Mouse (Mus musculus) limb, embryonic 13.5 days (tissue): Measurements from ENCODE around the gene Dcaf4. TPM values are rescaled to one million over a fixed set of nuclear protein-coding genes. Genes with fewer than 3 reads are reported as not detected.

ENCODE experiments used
- ATAC-seq: fragments of 200-750 bp; cut with Nextera tagmentation; 2 replicates; pipeline ENCODE4 v1.8.0; 2017; ENCODE audit warnings: low read depth, moderate number of reproducible peaks, moderate TSS enrichment; ENCODE audit not compliant: low FRiP score
- H3K27ac ChIP-seq: fragments of 300-500 bp; sonication (generic); 2 replicates; pipeline ENCODE4 v1.5.1; 2015; ENCODE audit warnings: inconsistent platforms, mild to moderate bottlenecking, moderate library complexity
- H3K27me3 ChIP-seq: fragments of 300-500 bp; sonication (generic); 2 replicates; pipeline ENCODE4 v1.6.1; 2015; ENCODE audit warnings: mild to moderate bottlenecking, inconsistent platforms
- H3K36me3 ChIP-seq: fragments of 300-500 bp; sonication (generic); 2 replicates; pipeline ENCODE4 v1.6.1; 2015; ENCODE audit warnings: inconsistent platforms, mild to moderate bottlenecking, moderate library complexity
- H3K4me1 ChIP-seq: fragments of 300-500 bp; sonication (generic); 2 replicates; pipeline ENCODE4 v1.6.1; 2015; ENCODE audit warnings: inconsistent platforms
- H3K4me2 ChIP-seq: fragments of 300-500 bp; sonication (generic); replicated peaks from 2 replicates; pipeline ENCODE4 v1.6.1; 2015; ENCODE audit warnings: inconsistent platforms, mild to moderate bottlenecking, moderate library complexity
- H3K4me3 ChIP-seq: fragments of 300-500 bp; sonication (generic); 2 replicates; pipeline ENCODE4 v1.5.1; 2015; ENCODE audit warnings: moderate library complexity, mild to moderate bottlenecking, inconsistent platforms
- H3K9ac ChIP-seq: fragments of 300-500 bp; sonication (generic); 2 replicates; pipeline ENCODE4 v1.6.1; 2015; ENCODE audit warnings: mild to moderate bottlenecking, inconsistent platforms
- H3K9me3 ChIP-seq: fragments of 300-500 bp; sonication (generic); 2 replicates; pipeline ENCODE4 v1.6.1; 2016; ENCODE audit warnings: inconsistent platforms
- WGBS: fragments of 180-500 bp; shearing (Covaris S2); methylation state at CpG from one replicate; pipeline ENCODE4 v1.1.7; 2015; 5-methylcytosine and 5-hydroxymethylcytosine counted together
- polyA plus RNA-seq: library from polyadenylated mRNA; unstranded; fragments of >200 nt; fragmentation: Nextera tagmentation; extraction: Ambion mirVana; gene quantifications from 2 replicates; pipeline ENCODE4 v1.2.1, GENCODE M21; 2015

The Dcaf4 gene
- polyA plus RNA-seq, 1 experiment from 2014 or later = 37.7 TPM

DNA sequence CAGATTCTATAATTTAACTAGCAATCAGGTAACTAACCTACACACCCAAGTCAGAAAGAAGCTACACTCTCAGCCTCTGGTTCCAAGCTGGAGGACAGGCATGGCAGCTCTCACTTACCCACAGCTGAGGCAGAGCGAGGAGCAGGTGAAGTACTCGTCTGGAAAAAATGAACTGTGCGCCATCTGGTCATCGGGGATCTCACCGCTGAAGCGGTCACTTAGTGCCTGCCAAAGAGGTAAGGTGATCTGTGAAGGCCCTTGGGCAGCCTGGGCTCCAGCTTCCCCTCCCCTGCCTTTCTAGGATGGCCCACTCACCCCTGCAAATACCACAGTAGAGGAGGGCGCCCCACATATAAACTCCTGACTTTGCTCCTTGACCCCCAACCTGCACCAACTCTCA lies 38.2 kb downstream of the Dcaf4 start:
- H3K4me2 ChIP-seq = no peak overlapping the region
- 90% methylated on average over 7 of the region's 7 CpGs for WGBS

DNA sequence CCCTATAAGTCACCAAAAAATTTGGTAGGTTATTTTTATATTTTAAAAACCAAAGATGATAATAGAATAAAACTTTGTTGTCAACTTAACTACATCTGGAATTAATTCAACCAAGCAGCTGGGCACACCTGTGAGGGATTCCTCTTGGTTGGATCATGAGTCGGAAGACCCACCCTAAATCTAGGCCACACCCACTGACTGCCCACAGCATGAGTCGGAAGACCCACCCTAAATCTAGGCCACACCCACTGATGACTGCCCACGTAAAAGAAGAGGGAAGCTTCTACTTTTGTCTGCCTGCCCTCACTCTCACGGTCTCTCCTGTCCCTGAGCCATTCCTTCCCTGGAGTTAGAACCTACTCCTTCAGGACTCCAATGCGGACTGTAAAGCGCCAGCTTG lies 39.9 kb downstream of the Dcaf4 start:
- no peak for ATAC-seq
- Histone ChIP-seq H3K4me3 (no peak overlapping the region), H3K4me2 (no peak overlapping the region), H3K9ac (no peak overlapping the region), H3K27ac (no peak overlapping the region), H3K4me1 (peaks cover 7% of the 10 kb centered on the region; the same call in 1 of the 2 replicates), H3K9me3 (no peaks in the 10 kb centered on the region), H3K36me3 (peaks cover 91% of the 10 kb centered on the region), H3K27me3 (no peaks in the 10 kb centered on the region)
- 68% methylated on average over 6 of the region's 6 CpGs for WGBS

More for the DNA sequence above, 38.2 kb downstream of the Dcaf4 start:
- H3K27me3 ChIP-seq = no peaks in the 10 kb centered on the region
- no peak overlapping the region for H3K9ac ChIP-seq
- H3K27ac ChIP-seq = no peak overlapping the region
- no peak overlapping the region for H3K4me3 ChIP-seq
- H3K4me1 ChIP-seq = peaks cover 7% of the 10 kb centered on the region; the same call in 1 of the 2 replicates
- no peak for ATAC-seq
- peaks cover 90% of the 10 kb centered on the region for H3K36me3 ChIP-seq
- no peaks in the 10 kb centered on the region for H3K9me3 ChIP-seq

- Histone ChIP-seq H3K4me1 (no peaks in the 10 kb centered on the region), H3K36me3 (peaks cover 91% of the 10 kb centered on the region), H3K9ac (no peak overlapping the region), H3K27me3 (no peaks in the 10 kb centered on the region), H3K9me3 (no peaks in the 10 kb centered on the region), H3K4me2 (no peak overlapping the region), H3K27ac (no peak overlapping the region), H3K4me3 (no peak overlapping the region)
- no peak for ATAC-seq
- WGBS = 95% methylated on average over 3 of the region's 3 CpGs
Measured at GRCm38 (mm10) chr12:83562589-83562988, 42.3 kb downstream of the Dcaf4 start.

GRCm38 (mm10) chr12:83569866-83570265 lies 49.6 kb downstream of the Dcaf4 start:
- WGBS = 85% methylated on average over 3 of the region's 3 CpGs
- no peak overlapping the region for H3K4me3 ChIP-seq
- ATAC-seq = no peak
- H3K36me3 ChIP-seq = peaks cover 97% of the 10 kb centered on the region
- H3K4me2 ChIP-seq = no peak overlapping the region
- no peaks in the 10 kb centered on the region for H3K27me3 ChIP-seq
- H3K9me3 ChIP-seq = no peaks in the 10 kb centered on the region
- H3K27ac ChIP-seq = no peak overlapping the region
- no peaks in the 10 kb centered on the region for H3K4me1 ChIP-seq
- no peak overlapping the region for H3K9ac ChIP-seq

DNA sequence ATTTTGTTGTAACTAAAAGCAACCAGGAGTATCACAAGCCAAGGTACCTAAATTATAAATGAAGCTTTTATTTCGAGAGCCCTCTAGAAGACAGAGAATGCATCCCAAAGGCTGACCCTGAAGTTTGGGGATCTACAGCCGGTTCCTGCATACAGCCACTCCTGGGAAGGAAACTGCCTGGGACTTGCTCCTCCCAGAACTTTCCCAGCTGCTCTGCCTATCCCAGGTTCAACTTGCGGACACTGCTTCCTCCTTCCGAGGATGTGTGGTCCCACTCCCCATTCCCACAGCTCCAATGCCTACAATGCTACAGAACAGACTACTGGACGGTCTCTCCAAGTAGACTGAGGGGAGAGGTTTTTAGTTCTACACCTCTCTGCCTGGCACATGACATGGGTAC lies 52.5 kb downstream of the Dcaf4 start:
- no peaks in the 10 kb centered on the region for H3K27me3 ChIP-seq
- H3K27ac ChIP-seq = no peak overlapping the region
- no peak overlapping the region for H3K4me3 ChIP-seq
- H3K9me3 ChIP-seq = no peaks in the 10 kb centered on the region
- ATAC-seq = no peak
- no peak overlapping the region for H3K4me2 ChIP-seq
- H3K36me3 ChIP-seq = peaks cover 93% of the 10 kb centered on the region
- WGBS = 89% methylated on average over 5 of the region's 5 CpGs
- H3K9ac ChIP-seq = no peak overlapping the region
- no peaks in the 10 kb centered on the region for H3K4me1 ChIP-seq

GRCm38 (mm10) chr12:83577445-83577844 lies 57.2 kb downstream of the Dcaf4 start:
- Histone ChIP-seq H3K27ac (no peak overlapping the region), H3K4me3 (no peak overlapping the region), H3K4me1 (no peaks in the 10 kb centered on the region), H3K4me2 (no peak overlapping the region), H3K9me3 (no peaks in the 10 kb centered on the region), H3K9ac (no peak overlapping the region), H3K36me3 (peaks cover 74% of the 10 kb centered on the region), H3K27me3 (no peaks in the 10 kb centered on the region)
- 99% methylated on average over 5 of the region's 5 CpGs for WGBS
- ATAC-seq = no peak

GRCm38 (mm10) chr12:83578356-83578755 lies 58.1 kb downstream of the Dcaf4 start:
- ATAC-seq = no peak
- H3K4me2 ChIP-seq = no peak overlapping the region
- H3K9me3 ChIP-seq = no peaks in the 10 kb centered on the region
- H3K9ac ChIP-seq = no peak overlapping the region
- no peak overlapping the region for H3K4me3 ChIP-seq
- 91% methylated on average over 2 of the region's 2 CpGs for WGBS
- no peak overlapping the region for H3K27ac ChIP-seq
- no peaks in the 10 kb centered on the region for H3K27me3 ChIP-seq
- H3K4me1 ChIP-seq = no peaks in the 10 kb centered on the region
- peaks cover 71% of the 10 kb centered on the region for H3K36me3 ChIP-seq

GRCm38 (mm10) chr12:83578896-83579569 lies 58.8 kb downstream of the Dcaf4 start:
- Histone ChIP-seq H3K4me2 (no peak overlapping the region), H3K4me3 (no peak overlapping the region), H3K4me1 (no peaks in the 10 kb centered on the region), H3K27me3 (no peaks in the 10 kb centered on the region), H3K36me3 (peaks cover 71% of the 10 kb centered on the region), H3K9me3 (no peaks in the 10 kb centered on the region), H3K27ac (no peak overlapping the region), H3K9ac (no peak overlapping the region)
- WGBS = 41% methylated on average over 3 of the region's 3 CpGs
- ATAC-seq = no peak

GRCm38 (mm10) chr12:83580283-83580682 lies 60.0 kb downstream of the Dcaf4 start:
- Histone ChIP-seq H3K27me3 (no peaks in the 10 kb centered on the region), H3K9me3 (no peaks in the 10 kb centered on the region), H3K27ac (no peak overlapping the region), H3K36me3 (peaks cover 71% of the 10 kb centered on the region), H3K9ac (no peak overlapping the region), H3K4me3 (no peak overlapping the region), H3K4me1 (no peaks in the 10 kb centered on the region), H3K4me2 (no peak overlapping the region)
- WGBS = 93% methylated on average over 3 of the region's 3 CpGs
- ATAC-seq = no peak

GRCm38 (mm10) chr12:83582106-83582505 lies 61.8 kb downstream of the Dcaf4 start:
- no peak overlapping the region for H3K27ac ChIP-seq
- H3K4me2 ChIP-seq = no peak overlapping the region
- ATAC-seq = no peak
- peaks cover 72% of the 10 kb centered on the region for H3K36me3 ChIP-seq
- H3K9me3 ChIP-seq = no peaks in the 10 kb centered on the region
- 82% methylated on average over 4 of the region's 4 CpGs for WGBS
- no peaks in the 10 kb centered on the region for H3K4me1 ChIP-seq
- H3K27me3 ChIP-seq = no peaks in the 10 kb centered on the region
- no peak overlapping the region for H3K4me3 ChIP-seq
- H3K9ac ChIP-seq = no peak overlapping the region

DNA sequence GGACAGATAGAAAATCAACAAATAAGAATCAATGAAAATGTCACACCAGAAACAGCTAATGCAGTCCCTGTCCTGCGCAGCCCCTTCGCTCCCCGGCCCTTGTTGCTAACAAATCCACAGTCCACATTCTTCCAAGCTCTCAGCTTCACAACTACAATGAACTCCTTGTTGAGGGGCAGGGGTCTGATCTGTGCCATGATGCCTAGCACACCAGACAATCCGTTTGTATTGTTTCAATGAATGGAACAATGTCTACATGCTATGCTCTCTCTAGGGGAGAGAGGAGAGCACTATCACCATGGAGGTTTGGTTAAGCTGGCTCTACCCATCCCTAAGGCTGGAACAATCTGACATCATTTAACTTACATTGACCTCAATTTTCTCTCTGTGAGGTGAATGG lies 62.5 kb downstream of the Dcaf4 start:
- H3K4me3 ChIP-seq = no peak overlapping the region
- no peaks in the 10 kb centered on the region for H3K4me1 ChIP-seq
- peaks cover 72% of the 10 kb centered on the region for H3K36me3 ChIP-seq
- no peaks in the 10 kb centered on the region for H3K9me3 ChIP-seq
- ATAC-seq = no peak
- no peaks in the 10 kb centered on the region for H3K27me3 ChIP-seq
- 92% methylated on average over 4 of the region's 4 CpGs for WGBS
- no peak overlapping the region for H3K4me2 ChIP-seq
- no peak overlapping the region for H3K27ac ChIP-seq
- H3K9ac ChIP-seq = no peak overlapping the region

DNA sequence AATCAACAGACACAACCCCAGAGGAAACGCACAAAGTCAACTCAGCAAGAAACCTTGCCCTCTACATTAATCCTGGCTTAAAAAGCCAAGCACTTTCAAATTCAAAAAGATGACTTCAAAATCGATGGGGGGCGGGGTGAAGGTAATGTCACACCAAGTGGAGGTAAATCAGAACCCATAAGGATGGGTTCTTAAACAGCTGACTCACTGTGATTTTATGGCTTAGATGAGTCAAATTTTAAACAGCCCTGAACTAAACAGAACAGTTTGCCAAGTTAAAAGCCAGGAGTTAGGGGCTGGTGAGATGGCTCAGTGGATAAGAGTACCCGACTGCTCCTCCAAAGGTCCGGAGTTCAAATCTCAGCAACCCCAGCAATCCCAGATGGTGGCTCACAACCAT lies 66.4 kb downstream of the Dcaf4 start:
- Histone ChIP-seq H3K4me3 (no peak overlapping the region), H3K4me1 (no peaks in the 10 kb centered on the region), H3K9me3 (0 out of 2 replicates have a peak, but pooled peaks cover 3% of the 10 kb centered on the region), H3K27me3 (no peaks in the 10 kb centered on the region), H3K4me2 (no peak overlapping the region), H3K9ac (no peak overlapping the region), H3K36me3 (peaks cover 87% of the 10 kb centered on the region), H3K27ac (no peak overlapping the region)
- 92% methylated on average over 5 of the region's 5 CpGs for WGBS
- ATAC-seq = no peak
